Mouse (Mus musculus) mesoderm, embryonic 11.5 days (tissue): ENCODE measurements around the gene Gm20388.

Experiments used
- DNase-seq: peaks from one replicate; pipeline ENCODE4 v3.0.0-alpha.2; 2012; ENCODE audit warnings: low read depth, low spot score

Gene Gm20388

DNA sequence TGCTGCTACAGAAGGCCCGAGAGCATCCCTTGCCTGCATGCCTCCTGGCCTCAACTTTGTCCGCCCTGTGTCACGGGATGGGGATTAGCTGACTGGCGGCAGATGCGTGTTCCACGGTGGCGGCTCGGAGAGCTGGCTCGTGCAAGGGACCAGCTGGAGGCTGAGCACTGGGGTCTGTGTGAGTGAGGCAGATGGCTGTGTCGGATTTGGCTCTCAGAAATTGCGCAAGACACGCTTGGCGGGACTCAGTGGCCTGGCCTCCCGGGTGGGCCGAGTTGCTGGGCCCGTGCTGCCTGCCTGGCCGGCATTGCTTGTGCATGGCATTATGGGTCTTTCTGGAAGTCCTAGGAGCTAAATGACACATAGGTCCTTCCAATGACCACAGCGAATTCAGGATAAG lies 398.7 kb downstream of the Gm20388 start:
- no peak for DNase-seq

DNA sequence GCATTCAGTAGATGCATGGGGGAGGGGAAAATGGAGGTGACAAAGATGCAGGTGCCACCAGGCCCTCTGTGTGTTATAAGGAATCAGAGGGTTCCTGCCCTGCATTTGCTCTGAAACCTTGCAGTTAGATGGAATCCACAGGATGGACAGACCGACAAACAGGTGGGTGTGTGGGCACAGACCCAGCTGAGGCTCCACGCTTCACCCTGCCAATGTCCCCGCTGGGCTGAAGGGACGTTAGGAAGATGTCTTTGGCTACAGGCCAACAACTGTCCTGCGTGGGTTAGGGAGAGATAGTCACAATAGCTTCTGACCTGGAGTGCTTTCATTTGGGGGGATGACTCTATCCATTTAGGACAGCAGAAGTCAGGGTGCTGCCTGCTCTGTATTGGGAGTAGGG lies 399.4 kb downstream of the Gm20388 start:
- DNase-seq = no peak

DNA sequence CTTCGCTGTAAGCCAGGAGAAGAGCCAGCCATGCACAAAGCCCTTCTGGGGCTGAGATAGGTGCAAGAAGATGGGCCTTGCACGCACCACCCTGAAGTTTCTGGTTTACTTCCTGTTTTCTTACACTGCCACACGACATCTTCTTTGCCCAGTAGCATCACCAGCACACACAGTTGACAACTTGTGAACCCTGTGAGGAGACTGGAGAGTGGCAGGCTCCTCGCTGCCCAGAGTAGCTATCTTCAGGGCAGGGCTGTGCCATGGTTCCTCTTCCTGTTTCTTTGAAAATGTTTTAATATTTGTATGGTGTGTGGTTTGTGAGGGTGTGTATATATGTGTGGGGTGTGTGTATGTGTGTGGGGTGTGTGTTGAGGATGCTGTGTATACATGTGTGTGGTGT lies 401.8 kb downstream of the Gm20388 start:
- DNase-seq = no peak

DNA sequence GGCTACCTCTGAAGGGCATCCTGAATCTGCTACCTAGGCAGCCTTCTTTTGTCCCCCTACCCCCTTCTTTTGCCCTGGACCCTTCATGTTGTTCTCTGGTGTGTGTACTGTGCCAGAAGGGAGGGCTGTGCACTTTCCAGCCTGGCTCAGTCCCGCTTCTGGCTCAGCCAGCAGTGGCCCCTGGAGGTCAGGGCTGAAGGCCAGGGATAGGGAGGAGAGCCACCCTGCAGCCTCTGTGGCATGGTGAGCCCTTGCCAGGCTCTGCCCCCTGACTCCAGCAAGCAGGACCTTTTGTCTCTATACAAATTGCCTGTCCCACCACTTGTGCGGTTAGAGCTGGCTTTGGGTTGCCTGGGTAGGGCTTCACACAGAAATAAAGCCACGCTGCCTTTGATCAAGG lies 403.0 kb downstream of the Gm20388 start:
- DNase-seq = no peak

DNA sequence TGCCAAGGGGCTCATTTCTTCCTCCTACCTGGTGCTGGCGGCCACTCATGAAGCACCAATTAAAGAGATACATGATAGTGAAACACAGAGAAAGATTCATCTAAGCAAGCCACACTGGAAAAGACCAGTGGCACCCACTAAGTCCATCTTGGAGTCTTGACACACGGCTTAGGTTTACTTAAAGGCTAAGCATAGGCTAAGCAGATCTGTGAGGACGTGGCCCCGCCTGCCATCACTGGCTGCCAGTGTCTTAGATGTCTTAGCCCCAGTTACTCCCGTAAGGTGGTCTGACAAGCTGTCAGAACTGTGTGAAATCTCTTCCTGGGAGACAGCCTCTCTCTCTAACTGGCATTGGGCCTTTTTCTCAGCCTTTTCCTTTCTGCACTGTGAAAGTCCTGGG lies 404.3 kb downstream of the Gm20388 start:
- no peak for DNase-seq

DNA sequence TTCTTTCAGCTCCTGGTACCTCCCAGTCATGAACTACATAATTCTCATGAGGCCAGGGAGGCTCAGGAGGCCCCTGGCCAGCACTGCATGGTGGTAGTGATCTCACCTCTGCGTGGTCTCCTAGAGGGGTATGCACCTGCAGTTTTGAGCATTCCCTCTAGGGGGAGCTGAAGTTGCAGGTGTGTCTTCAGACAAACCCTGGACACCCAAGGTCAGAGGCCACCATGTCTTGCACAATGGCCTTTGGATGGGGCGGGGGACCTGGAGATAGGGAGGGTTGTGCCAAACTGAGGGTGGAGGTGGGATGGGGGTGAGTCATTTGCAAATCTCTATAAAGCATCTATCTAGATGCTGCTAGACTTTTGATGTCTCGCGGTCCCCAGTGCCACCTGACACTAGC lies 405.0 kb downstream of the Gm20388 start:
- DNase-seq = no peak

DNA sequence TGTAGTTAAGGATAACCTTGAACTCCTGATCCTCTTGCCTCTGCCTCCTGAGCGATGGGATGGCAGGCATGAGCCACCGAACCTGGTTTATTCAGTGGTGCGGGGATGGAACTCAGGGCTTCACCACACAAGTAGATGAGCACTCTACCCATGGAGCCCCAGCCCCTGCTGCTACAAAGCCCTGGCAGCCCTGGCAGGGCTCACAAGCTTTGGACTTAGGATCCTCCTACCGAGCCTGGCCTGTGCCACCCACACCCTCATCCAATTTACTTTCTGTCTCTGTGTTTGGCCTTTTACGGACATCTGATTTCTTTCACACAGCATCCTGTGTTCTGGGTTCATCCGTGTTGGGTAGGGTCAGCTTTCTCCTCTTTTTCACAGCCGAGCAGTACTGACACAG lies 406.1 kb downstream of the Gm20388 start:
- no peak for DNase-seq

DNA sequence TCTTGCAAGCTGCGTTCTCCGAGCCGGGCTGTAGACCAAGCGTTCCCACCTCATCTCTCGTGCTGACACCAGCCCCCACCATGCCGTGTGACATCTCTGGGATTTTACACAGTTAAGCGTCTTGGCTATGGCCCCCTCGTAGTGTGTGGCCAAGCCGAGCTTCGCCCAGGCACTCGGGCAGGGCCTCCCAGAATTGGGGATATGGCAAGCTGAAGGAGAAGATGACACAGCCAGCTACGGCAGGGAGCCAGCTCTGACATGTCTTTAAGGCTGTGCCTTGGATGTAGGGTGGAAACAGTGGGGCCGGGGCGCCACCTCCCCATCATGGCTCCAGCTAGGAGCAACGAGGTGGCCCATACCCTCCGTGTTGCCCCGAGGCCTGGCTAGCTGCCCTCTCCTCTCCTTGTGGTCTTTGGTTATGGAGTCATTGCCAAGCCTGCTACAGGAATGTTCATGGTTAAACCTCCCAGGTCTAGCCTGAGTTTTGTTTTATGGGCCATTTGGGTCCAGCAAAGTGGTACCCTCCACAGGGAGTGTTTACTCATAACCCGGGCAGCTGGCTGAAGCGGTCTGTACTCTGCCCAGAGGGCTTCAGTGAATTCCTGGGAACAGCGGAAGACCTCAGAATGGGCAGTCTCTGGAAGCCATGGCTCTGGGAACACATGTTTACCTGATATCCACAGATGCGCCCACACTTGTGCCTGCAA lies 406.6 kb downstream of the Gm20388 start:
- DNase-seq = no peak

DNA sequence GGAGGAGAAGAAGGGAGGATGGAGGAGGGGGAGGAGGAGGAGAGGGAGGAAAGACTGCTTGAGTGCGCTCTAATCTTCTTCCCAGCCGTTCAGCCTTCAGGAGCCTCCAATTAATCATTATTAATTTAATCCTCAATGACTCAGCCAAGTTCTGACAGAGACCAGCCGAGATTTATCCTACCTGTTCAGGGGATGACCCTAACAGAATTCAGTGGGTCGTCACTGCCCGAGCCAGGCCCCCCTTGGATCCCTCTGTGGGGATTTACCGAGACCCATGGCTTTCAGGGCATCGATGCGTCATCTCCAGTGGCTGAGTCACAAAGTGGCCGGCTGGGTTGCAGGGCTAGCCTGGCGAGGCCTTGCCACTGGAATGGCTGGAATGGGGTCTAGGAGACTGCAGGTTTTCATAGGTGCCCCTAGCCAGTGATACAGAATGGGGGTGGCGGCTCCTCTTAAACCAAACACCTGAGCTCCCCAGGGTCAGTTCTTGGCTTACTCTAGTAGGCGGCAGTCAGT lies 407.9 kb downstream of the Gm20388 start:
- no peak for DNase-seq

DNA sequence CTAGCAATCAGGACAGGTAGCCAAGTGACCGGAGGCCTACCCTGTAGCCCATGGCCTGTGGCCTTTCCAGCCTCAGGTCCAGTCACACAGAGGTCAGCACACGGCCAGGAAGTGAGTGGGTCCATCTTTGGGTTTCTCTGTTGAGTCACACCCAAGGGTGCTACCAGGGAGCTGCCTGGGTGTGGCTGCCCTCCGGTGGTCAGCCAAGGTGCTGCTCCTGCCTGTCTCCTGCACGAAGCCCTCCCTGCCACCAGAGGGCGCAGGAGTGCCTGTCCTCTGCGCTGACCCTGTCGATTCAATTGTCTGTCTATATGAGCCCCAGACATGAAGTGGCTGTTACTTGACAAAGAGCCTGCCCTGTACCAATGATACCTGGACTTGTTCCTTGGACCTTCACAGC lies 408.8 kb downstream of the Gm20388 start:
- peak; percentile 85 for DNase-seq

DNA sequence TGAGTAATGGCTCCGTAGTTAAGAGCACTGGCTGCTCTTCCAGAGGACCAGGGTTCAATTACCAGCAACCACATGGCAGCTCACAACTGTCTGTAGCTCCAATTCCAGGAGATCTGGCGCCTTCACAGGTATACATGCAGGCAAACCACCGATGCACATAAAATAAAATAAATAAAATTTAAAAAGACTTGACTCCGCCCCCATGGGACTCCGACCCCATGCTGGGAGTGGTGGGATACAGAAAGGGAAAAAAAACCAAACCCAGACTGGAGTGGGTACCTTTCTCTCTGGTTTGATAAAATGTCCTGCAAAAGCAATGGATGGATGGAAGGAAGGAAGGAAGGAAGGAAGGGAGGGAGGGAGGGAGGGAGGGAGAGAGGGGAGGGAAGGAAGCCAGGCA lies 409.5 kb downstream of the Gm20388 start:
- no peak for DNase-seq

DNA sequence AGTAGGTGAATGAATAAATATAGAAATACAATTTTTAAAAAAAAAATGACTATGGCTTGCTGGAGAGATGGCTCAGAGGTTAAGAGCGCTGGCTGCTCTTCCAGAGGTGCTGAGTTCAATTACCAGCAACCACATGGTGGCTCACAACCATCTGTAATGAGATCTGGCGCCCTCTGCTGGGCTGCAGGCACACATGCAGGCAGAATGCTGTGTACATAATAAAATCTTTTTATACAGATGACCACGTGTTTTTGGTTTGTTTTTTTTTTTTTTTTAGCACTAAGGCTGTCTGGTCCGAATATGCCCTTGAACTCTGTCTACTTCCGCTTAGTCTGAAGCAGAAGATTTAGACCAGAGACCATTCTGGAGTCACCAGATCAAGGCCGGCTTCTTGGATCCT lies 411.1 kb downstream of the Gm20388 start:
- DNase-seq = no peak

DNA sequence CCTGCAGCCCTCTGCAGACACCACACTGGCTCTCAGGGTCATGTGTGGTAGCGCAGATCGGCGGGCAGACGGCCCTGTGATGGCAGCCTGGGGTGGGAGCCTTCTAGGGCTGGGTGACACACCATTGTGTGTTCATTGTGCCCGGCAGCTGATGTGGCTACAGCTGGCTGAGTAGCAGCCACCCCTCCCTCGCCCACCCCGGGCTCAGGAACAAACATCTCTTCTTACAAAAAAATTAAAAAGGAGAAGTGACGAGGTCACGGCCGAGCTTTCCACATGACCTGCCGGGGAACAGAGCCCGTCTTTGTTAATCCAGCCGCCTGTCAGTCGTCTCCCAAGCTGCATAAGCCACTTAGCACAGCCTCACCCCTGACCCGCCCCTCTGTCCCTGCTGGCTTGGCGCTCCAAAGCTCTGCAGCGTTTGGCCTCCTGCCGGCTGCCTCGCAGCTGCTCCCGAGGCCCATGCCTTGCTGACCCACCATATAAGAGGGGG lies 412.4 kb downstream of the Gm20388 start:
- peak; percentile 90 for DNase-seq

DNA sequence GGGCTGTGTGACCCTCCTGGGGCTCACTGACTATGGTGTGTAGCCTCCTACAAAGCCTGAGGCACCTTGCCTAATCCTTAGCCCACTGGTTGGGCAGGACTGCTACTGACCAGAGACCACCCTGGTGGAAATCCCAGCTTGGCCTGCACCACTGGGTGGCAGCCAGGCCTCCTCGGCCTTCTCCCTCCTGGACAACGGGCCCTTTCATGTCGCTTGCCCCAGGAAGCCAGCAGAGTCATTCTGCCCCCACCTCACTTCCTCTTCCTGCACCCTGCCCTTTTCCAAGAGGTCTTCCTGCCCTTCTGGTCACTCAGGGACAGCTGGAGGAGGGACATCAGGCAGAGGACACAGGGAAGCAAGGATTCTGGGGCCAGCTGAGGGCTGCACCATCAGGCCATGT lies 413.9 kb downstream of the Gm20388 start:
- DNase-seq = no peak

DNA sequence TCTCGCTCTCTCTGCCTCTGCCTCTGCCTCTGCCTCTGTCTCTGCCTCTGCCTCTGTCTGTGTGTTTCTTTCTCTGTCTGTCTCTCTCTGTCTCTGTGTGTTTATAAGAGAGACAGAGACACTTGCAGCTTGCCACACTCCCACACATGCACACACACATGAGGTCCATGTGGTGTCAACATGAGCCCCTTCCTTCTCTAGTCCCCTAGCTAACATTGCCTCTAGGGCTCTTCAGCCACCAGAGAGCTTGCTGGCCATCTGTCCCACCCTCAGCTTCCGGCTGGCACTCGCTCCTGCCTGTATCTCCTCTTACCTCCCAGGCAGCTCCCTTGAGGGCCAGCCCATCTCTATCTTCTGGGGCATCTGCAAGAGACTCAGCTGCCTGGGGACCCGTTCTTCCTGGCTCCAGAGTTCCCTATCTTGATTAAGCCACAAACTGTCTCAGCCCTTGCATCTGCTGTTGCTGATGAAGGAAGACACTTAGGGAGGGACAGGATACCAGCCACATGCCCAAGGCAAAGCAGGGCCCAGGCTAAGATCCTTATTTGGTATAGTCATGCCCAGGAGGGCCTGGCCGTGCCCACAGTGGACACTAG lies 414.6 kb downstream of the Gm20388 start:
- no peak for DNase-seq

DNA sequence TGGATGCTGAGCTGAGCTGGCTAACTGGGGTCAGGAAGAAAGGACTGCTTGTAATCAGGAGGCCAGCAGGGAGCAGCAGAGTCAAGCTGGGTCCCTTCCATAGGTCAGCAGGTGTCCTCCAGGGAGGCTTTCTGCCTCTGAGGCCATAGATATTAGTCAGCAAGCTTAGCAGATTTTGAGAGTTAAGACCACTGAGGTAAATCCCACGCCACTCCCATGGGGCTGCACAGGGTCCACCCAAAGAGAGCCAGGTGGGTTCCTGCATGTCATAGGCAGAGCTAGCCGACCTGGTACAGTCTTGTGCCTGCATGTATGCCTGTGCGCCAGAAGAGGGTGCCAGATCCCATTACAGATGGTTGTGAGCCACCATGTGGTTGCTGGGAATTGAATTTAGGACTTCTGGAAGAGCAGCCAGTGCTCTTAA lies 416.5 kb downstream of the Gm20388 start:
- DNase-seq = peak; percentile 41

DNA sequence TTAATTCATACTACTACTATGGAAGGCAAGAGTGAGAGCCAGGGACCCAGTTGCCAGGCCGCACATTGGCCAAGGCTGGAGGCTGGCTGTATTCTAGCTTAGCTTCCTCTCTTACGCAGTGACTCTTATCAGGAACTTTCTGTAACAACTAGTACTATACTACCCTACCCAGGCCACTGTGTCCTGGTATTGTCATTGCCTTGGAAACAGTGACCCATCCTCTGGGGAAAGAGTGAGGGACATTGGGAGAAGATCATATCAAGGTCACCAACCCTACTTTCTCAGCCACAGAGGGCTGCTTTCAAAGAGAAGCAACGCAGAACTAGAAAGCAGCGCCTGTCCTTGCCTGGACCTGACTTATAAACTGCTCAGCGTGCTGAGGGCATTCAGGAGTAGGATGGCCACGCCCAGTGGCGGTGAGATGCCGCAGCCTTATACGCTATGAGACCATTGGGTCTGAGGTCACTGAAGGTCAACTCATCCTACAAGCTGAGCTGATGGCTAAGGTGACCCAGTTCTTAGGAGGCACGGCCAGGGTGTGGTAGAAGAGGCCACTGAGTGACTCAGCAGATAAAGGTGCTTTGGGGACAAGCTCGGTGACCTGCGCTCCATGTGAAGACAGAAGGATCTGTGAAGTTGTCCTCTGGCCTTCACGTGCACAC lies 417.9 kb downstream of the Gm20388 start:
- DNase-seq = no peak

DNA sequence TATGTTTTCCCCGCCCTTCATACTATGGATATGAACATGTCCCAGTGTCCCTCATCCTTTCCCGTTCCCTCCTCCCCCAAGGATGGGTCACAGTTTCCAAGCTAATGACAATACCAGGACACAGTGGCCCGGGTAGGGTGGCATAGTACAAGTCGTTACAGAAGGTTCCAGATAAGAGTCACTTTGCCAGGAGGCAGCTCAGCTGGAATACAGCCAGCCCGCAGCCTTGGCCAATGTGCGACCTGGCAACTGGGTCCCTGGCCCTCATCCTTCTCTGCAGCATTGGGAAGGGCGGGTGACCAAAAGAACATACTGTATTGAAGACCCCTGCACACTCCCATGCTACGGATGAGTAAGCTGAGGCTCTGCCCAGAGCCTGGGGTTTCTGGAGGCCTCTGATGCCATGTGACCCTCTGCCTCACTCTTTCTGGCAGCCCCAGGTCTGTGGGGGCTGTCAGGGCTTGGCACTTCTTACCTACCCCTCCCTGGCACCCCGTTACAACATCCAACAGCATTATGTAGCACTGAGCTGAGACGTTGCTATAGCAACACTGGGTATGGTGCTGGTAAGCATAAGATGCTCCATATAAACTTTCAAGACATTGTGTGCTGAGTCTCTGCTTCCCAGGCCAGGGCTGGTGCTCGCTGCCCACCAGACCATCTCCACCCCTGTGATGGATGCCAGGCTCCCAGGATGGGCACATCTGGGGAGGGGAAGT lies 418.5 kb downstream of the Gm20388 start:
- no peak for DNase-seq

DNA sequence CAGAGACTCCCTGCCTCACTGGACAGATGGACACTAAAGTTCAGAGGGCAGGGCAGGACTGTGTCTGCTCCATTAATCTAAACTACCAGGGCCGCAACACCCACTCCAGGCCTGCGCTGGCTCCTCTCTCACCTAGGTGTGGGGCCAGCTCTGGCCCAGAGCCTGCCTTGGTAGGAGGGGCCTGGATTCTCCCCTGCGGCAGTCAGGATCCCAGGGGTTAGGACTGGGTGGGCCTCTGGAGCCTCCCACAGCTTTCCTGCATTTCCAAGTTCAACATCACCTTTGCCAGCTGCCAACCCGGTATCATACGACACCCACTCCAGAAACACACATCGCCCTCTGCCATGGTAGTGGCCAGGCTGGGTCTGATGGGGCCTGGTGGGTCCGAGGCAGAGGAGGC lies 420.4 kb downstream of the Gm20388 start:
- no peak for DNase-seq

DNA sequence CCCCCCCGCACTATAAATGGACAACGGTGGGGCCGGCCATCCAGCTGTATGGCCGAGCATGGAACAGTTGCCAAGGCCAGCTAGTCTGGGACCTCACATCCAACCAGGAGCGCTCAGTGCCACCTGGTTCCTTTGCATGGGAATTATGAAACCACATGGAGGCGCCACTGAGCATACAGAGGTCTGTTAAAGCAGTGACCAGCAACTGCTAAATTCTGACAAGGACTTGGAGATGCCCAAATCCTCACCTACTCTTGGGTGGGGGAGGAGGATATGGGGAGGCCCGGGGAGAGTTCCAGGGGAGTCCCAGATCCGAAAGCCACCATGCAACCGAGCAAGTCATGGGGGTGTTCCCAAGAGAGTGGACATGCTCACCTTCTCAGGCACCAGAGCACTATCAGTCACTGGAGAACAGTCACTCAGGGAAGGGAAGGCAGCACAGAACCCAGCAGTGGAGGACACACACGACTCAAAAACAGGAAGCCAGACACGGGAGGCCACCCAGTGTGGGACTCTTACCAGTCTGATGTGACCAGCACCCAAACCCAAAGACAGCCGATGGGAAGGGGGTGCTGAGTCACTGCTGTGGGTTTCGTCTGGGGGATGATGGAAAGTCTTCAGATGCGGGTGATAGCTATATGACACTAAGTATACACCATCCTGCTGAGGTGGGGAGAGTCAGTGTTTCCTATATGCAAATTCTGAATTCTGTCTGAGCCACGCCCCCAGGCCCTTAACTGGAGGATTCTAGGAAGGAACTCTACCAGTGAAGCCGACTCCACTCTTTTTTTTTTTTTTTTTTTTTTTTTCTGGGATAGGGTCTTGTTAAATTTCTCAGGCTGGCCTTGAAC lies 422.0 kb downstream of the Gm20388 start:
- DNase-seq = peak; percentile 62

DNA sequence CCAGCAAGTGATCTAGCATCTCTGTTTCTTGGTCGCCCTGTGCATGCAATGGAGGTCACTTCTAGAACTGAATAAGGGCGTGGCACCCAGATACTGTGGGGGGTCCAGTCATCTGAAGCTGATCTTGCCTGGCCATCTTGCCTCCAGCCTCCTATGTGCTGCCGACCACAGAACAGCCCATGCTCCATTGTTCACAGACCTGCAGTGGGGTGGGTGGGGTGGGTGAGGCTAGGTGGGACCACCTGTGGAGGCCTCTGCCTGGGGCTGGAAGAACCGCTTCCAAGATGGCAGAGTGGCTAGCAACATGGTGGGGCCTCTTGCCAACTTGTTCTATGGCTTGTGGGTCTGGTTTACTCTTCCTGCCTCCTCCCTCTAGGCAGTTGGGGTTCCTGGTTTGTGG lies 423.0 kb downstream of the Gm20388 start:
- no peak for DNase-seq
